Comparison of ENCODE assay signal across 10 mouse cellular contexts in genomic region chr14:75178384-75178793, GRCm38 (mm10). TPM values are rescaled to one million over a fixed set of nuclear protein-coding genes. Genes with fewer than 3 reads are reported as not detected.
DNase-seq lines count a peak whose midpoint lies in the region; ATAC-seq and TF ChIP-seq lines count a peak whose summit lies in the region.
"Had no signal": no experiment of that assay in that cellular context is flagged by ENCODE, and none has a peak within 500 bp of the region (broad histone marks: within the 10 kb centered on the region; RNA-seq: fewer than 3 reads in every experiment).

No protein-coding gene starts in this region.

- peak overlapping the region; percentile 12; the same call in 1 of the 2 replicates for H3K4me3 ChIP-seq in heart, postnatal 0 days (ENCODE audit: low read depth, low read length)
- H3K4me3 ChIP-seq in hindbrain, embryonic 14.5 days (replicated peaks; ENCODE audit: low read length) = no peak overlapping the region

- peak overlapping the region; percentile 46; the same call in 1 of the 2 replicates for H3K4me2 ChIP-seq in heart, postnatal 0 days (ENCODE audit: low read depth, low read length)
- H3K4me2 ChIP-seq in hindbrain, embryonic 14.5 days (replicated peaks) = no peak overlapping the region

- 80% methylated on average over 14 of the region's 14 CpGs for WGBS in heart, postnatal 0 days
- WGBS in hindbrain, embryonic 14.5 days = 87% methylated on average over 14 of the region's 14 CpGs

- no peak for TF ChIP-seq CTCF in heart, postnatal 0 days (IDR thresholded peaks at IDR 0.05; ENCODE audit: low read depth)

- H3K27ac ChIP-seq in heart, postnatal 0 days (ENCODE audit: low read depth) = peak overlapping the region; percentile 68; the same call in 1 of the 2 replicates
- no peak overlapping the region for H3K27ac ChIP-seq in hindbrain, embryonic 14.5 days

- no peak for ATAC-seq in heart, postnatal 0 days (ENCODE audit: insufficient read depth, low read depth)
- peak; percentile 26 for ATAC-seq in megakaryocyte progenitor cell, adult 5-6 weeks (replicated peaks; ENCODE audit: poor library complexity)
- ATAC-seq in hindbrain, embryonic 14.5 days (ENCODE audit: low FRiP score) = no peak

- H3K9ac ChIP-seq in heart, postnatal 0 days (replicated peaks; ENCODE audit: low read depth, low read length) = no peak overlapping the region; the same call in 1 of the 2 replicates
- no peak overlapping the region for H3K9ac ChIP-seq in hindbrain, embryonic 14.5 days

- H3K36me3 ChIP-seq in heart, postnatal 0 days (replicated peaks; ENCODE audit: control insufficient read depth, insufficient read depth, low read length) = no peaks in the 10 kb centered on the region
- no peaks in the 10 kb centered on the region for H3K36me3 ChIP-seq in hindbrain, embryonic 14.5 days (replicated peaks; ENCODE audit: control insufficient read depth, insufficient read depth)

- no peaks in the 10 kb centered on the region for H3K27me3 ChIP-seq in heart, postnatal 0 days (ENCODE audit: control insufficient read depth, insufficient read depth, low read length)
- no peaks in the 10 kb centered on the region for H3K27me3 ChIP-seq in hindbrain, embryonic 14.5 days (ENCODE audit: control insufficient read depth, insufficient read depth, low read length)

- H3K4me1 ChIP-seq in heart, postnatal 0 days (ENCODE audit: control insufficient read depth, insufficient read depth) = peaks cover 6% of the 10 kb centered on the region; the same call in 1 of the 2 replicates
- H3K4me1 ChIP-seq in hindbrain, embryonic 14.5 days (replicated peaks; ENCODE audit: control insufficient read depth, insufficient read depth, low read length) = no peaks in the 10 kb centered on the region

- TF ChIP-seq EP300 in heart, postnatal 0 days (IDR thresholded peaks at IDR 0.05; ENCODE audit: low read depth) = no peak

- H3K9me3 ChIP-seq in heart, postnatal 0 days (replicated peaks; ENCODE audit: control insufficient read depth, low read length) = no peaks in the 10 kb centered on the region
- H3K9me3 ChIP-seq in hindbrain, embryonic 14.5 days (ENCODE audit: control insufficient read depth, low read length) = no peaks in the 10 kb centered on the region

- DNase-seq in heart, postnatal 0 days (ENCODE audit: low spot score) = no peak
- DNase-seq in heart, postnatal 4 days = no peak
- peak; percentile 92 for DNase-seq in induced T-regulatory cell, adult 2 months (ENCODE audit: low read depth)
- peak; percentile 85 for DNase-seq in thymus, postnatal 14 days
- DNase-seq in right cerebral cortex, adult 18-20 months = no peak
- DNase-seq in neural tube, embryonic 10.5 days (ENCODE audit: extremely low spot score, low spot score) = no peak
- DNase-seq in hindbrain, embryonic 14.5 days (ENCODE audit: low spot score) = no peak
- DNase-seq: left cerebral cortex, postnatal 4 days had no signal

RNA-seq across cellular contexts. Expression of gene Lcp1, which starts 47.5 kb away (rescaled TPM):
- total RNA-seq in heart, postnatal 0 days (2014; rRNA removed; ENCODE audit: low replicate concordance) = 11.3 and 17.5 TPM in 2 replicates
- polyA plus RNA-seq in heart, postnatal 0 days (2015; fragmentation: Nextera tagmentation; extraction: Ambion mirVana) = 11.2 and 12.6 TPM in 2 replicates
- 10 to 100 TPM; 17.9 to 18.3 TPM for total RNA-seq in heart, postnatal 4 days (2021)
- total RNA-seq in megakaryocyte progenitor cell, adult 5-6 weeks (2015) = 524 and 595 TPM in 2 replicates
- total RNA-seq in megakaryocyte progenitor cell, adult 5-6 weeks (2017) = 311 and 321 TPM in 2 replicates
- polyA plus RNA-seq in hindbrain, embryonic 14.5 days (2014; fragmentation: Nextera tagmentation; extraction: Ambion mirVana) = 16.3 and 16.4 TPM in 2 replicates

RNA-seq across cellular contexts. Expression of gene Lrrc63, which starts 47.7 kb away (rescaled TPM):
- not detected in 2 replicates for total RNA-seq in heart, postnatal 0 days (2014; rRNA removed; ENCODE audit: low replicate concordance)
- not detected in 2 replicates for polyA plus RNA-seq in heart, postnatal 0 days (2015; fragmentation: Nextera tagmentation; extraction: Ambion mirVana)
- total RNA-seq in heart, postnatal 4 days (2021) = not detected
- total RNA-seq in megakaryocyte progenitor cell, adult 5-6 weeks (2015) = 0.12 and 0.27 TPM in 2 replicates
- 0.17 TPM in 1 of 2 replicates, not detected in the other for total RNA-seq in megakaryocyte progenitor cell, adult 5-6 weeks (2017)
- not detected in 2 replicates for polyA plus RNA-seq in hindbrain, embryonic 14.5 days (2014; fragmentation: Nextera tagmentation; extraction: Ambion mirVana)
- total RNA-seq: hematopoietic stem cell, adult 5-6 weeks; left cerebral cortex, postnatal 4 days had no signal

Comparison
In these comparisons a context has a peak if more than half of its experiments do, and no peak if none do; other contexts are left out.
1. DNase-seq: peak in induced T-regulatory cell, adult 2 months (single experiment) and thymus, postnatal 14 days (single experiment); none in heart, postnatal 0 days (single experiment), heart, postnatal 4 days (single experiment), right cerebral cortex, adult 18-20 months (single experiment), neural tube, embryonic 10.5 days (single experiment) and hindbrain, embryonic 14.5 days (single experiment).
2. RNA of gene Lcp1, which starts 47.5 kb away (total RNA-seq): 311 to 595 TPM in megakaryocyte progenitor cell, adult 5-6 weeks; 17.9 to 18.3 TPM in heart, postnatal 4 days and 11.3 to 17.5 TPM in heart, postnatal 0 days; every median in the first group is over 10 times any median in the second.